Mouse (Mus musculus) liver, adult 2 months (tissue): ENCODE results near the gene P4hb.

Experiments used
- CTCF ChIP-seq: fragments of 200-500 bp; IDR thresholded peaks from 2 replicates; pipeline ENCODE4 v1.5.1; 2011; ENCODE audit warnings: low read depth, low read length, control low read depth
- POLR2A ChIP-seq: fragments of 200-500 bp; IDR thresholded peaks from 2 replicates; pipeline ENCODE4 v1.6.1; 2011; ENCODE audit warnings: low read length, control low read depth; ENCODE audit not compliant: insufficient read depth; ENCODE audit errors: extremely low read depth

GRCm38 (mm10) chr11:120527690-120528354 lies 45.2 kb downstream of the P4hb start:
- TF ChIP-seq CTCF, result no peak
- TF ChIP-seq POLR2A, result no peak
